Mouse (Mus musculus) fat pad, adult 2 months (tissue): ENCODE results near the gene Dscaml1.
"Not testable (repeated sequence)": the region's sequence is repeated elsewhere in the genome, so short reads cannot be mapped to it uniquely, and the experiment has no call there.

ENCODE experiments used
- DNase-seq: peaks from one replicate; pipeline ENCODE4 v3.0.0-alpha.2; 2011; ENCODE audit warnings: low read depth, low spot score; ENCODE audit errors: extremely low read depth

Gene Dscaml1

GRCm38 (mm10) chr9:45745451-45745850 lies 319.0 kb downstream of the Dscaml1 start:
- no peak for DNase-seq

- DNase-seq, result no peak
These were observed 323.5 kb downstream of the Dscaml1 start for GRCm38 (mm10) chr9:45749917-45750316.

- DNase-seq, result no peak
These were observed 328.1 kb downstream of the Dscaml1 start for GRCm38 (mm10) chr9:45754452-45755091.

GRCm38 (mm10) chr9:45766195-45766594 lies 339.8 kb downstream of the Dscaml1 start:
- DNase-seq, result peak; percentile 49

- no peak for DNase-seq
These were observed 340.7 kb downstream of the Dscaml1 start for GRCm38 (mm10) chr9:45767155-45767554.

- DNase-seq, result no peak
These were observed 342.0 kb downstream of the Dscaml1 start for GRCm38 (mm10) chr9:45768421-45768820.

- no peak for DNase-seq
These were observed 343.2 kb downstream of the Dscaml1 start for GRCm38 (mm10) chr9:45769596-45769995.

- DNase-seq, result no peak
These were observed 347.7 kb downstream of the Dscaml1 start for GRCm38 (mm10) chr9:45774088-45774487.

GRCm38 (mm10) chr9:45776176-45776575 lies 349.7 kb downstream of the Dscaml1 start:
- not testable (repeated sequence) for DNase-seq

GRCm38 (mm10) chr9:45779201-45779600 lies 352.8 kb downstream of the Dscaml1 start:
- no peak for DNase-seq

- no peak for DNase-seq
These were observed 357.0 kb downstream of the Dscaml1 start for GRCm38 (mm10) chr9:45783249-45784069.

- no peak for DNase-seq
These were observed 360.6 kb downstream of the Dscaml1 start for GRCm38 (mm10) chr9:45787071-45787470.

- DNase-seq, result no peak
These were observed 361.1 kb downstream of the Dscaml1 start for GRCm38 (mm10) chr9:45787547-45787946.

- DNase-seq, result no peak
These were observed 362.0 kb downstream of the Dscaml1 start for GRCm38 (mm10) chr9:45788405-45788804.

GRCm38 (mm10) chr9:45791456-45792142 lies 365.2 kb downstream of the Dscaml1 start:
- no peak for DNase-seq

GRCm38 (mm10) chr9:45792235-45792634 lies 365.8 kb downstream of the Dscaml1 start:
- no peak for DNase-seq

GRCm38 (mm10) chr9:45793697-45794096 lies 367.3 kb downstream of the Dscaml1 start:
- no peak for DNase-seq

GRCm38 (mm10) chr9:45795722-45796121 lies 369.3 kb downstream of the Dscaml1 start:
- DNase-seq, result no peak

- no peak for DNase-seq
These were observed 370.8 kb downstream of the Dscaml1 start for GRCm38 (mm10) chr9:45797271-45797670.

- no peak for DNase-seq
These were observed 372.2 kb downstream of the Dscaml1 start for GRCm38 (mm10) chr9:45798467-45799164.

GRCm38 (mm10) chr9:45799402-45799801 lies 373.0 kb downstream of the Dscaml1 start:
- DNase-seq, result no peak
